Mouse (Mus musculus) MEL (cell line): ENCODE data around the gene Calhm3. TPM values are rescaled to one million over a fixed set of nuclear protein-coding genes. Genes with fewer than 3 reads are reported as not detected.
A peak's percentile ranks its signal among the peaks of the same experiment; 100 is the strongest.

Experiments
- DNase-seq: peaks from one replicate; pipeline ENCODE4 v3.0.0; 2011; ENCODE audit warnings: low read depth, low spot score
- H3K27ac ChIP-seq: 2 replicates; pipeline ENCODE4 v1.5.1; 2012; ENCODE audit warnings: low read depth, mild to moderate bottlenecking, control low read depth, low read length, moderate library complexity; ENCODE audit not compliant: control insufficient read depth
- H3K27me3 ChIP-seq, 2 experiments: fragments of 150-350 bp in 1 of 2; sonication (generic) in 1 of 2; 2 replicates each; pipeline ENCODE4 v1.6.1; 2012; ENCODE audit warnings: low read length in 2 of 2, mild to moderate bottlenecking in 2 of 2, improper control_type of control experiment in 1 of 2, moderate library complexity in 1 of 2; ENCODE audit not compliant: insufficient read depth in 2 of 2, control insufficient read depth in 1 of 2
- H3K36me3 ChIP-seq, 2 experiments: 2 replicates each; pipeline ENCODE4 v1.6.1; 2012 to 2014; ENCODE audit warnings: low read length in 2 of 2, improper control_type of control experiment in 1 of 2, inconsistent platforms in 1 of 2, mild to moderate bottlenecking in 1 of 2; ENCODE audit not compliant: insufficient read depth in 2 of 2, control insufficient read depth in 1 of 2
- H3K4me1 ChIP-seq, 2 experiments: fragments of 150-350 bp in 1 of 2; sonication (generic) in 1 of 2; 2 replicates each; pipeline ENCODE4 v1.6.1; 2012; ENCODE audit warnings: low read length in 2 of 2, improper control_type of control experiment in 1 of 2, mild to moderate bottlenecking in 1 of 2; ENCODE audit not compliant: insufficient read depth in 2 of 2, control insufficient read depth in 1 of 2
- H3K4me3 ChIP-seq, 2 experiments: fragments of 150-350 bp in 1 of 2; sonication (generic) in 1 of 2; 2 replicates each; pipeline ENCODE4 v1.5.1; 2012; ENCODE audit warnings: low read depth in 2 of 2, low read length in 2 of 2, mild to moderate bottlenecking in 2 of 2, moderate library complexity in 2 of 2, control low read depth in 1 of 2, improper control_type of control experiment in 1 of 2; ENCODE audit not compliant: control insufficient read depth in 1 of 2, insufficient read depth in 1 of 2
- H3K79me2 ChIP-seq: 2 replicates; pipeline ENCODE4 v1.6.1; 2012; ENCODE audit warnings: mild to moderate bottlenecking, low read length, moderate library complexity; ENCODE audit not compliant: control insufficient read depth, poor library complexity, insufficient read depth
- H3K9ac ChIP-seq: 2 replicates; pipeline ENCODE4 v1.6.1; 2012; ENCODE audit warnings: low read depth, mild to moderate bottlenecking, control low read depth, low read length, moderate library complexity; ENCODE audit not compliant: control insufficient read depth, poor library complexity, severe bottlenecking
- H3K9me3 ChIP-seq: fragments of 150-350 bp; sonication (generic); replicated peaks from 2 replicates; pipeline ENCODE4 v1.6.1; 2012; ENCODE audit warnings: mild to moderate bottlenecking, low read length, improper control_type of control experiment, moderate library complexity; ENCODE audit not compliant: insufficient read depth
- E2F4 ChIP-seq: IDR thresholded peaks from 2 replicates; pipeline ENCODE4 v1.6.1; 2011; ENCODE audit warnings: low read depth, low read length, improper control_type of control experiment, borderline replicate concordance
- ELF1 ChIP-seq: IDR thresholded peaks from 2 replicates; pipeline ENCODE4 v1.6.1; 2014; ENCODE audit warnings: low read depth, mild to moderate bottlenecking, inconsistent platforms, low read length, improper control_type of control experiment, moderate library complexity
- EP300 ChIP-seq, 2 experiments: IDR thresholded peaks; 2 replicates each; pipeline ENCODE4 v1.6.1; 2011; ENCODE audit warnings: improper control_type of control experiment in 2 of 2, low read length in 2 of 2, low read depth in 1 of 2, mild to moderate bottlenecking in 1 of 2
- GABPA ChIP-seq: IDR thresholded peaks from 2 replicates; pipeline ENCODE4 v1.6.1; 2012; ENCODE audit warnings: low read depth, mild to moderate bottlenecking, inconsistent platforms, low read length, improper control_type of control experiment, moderate library complexity
- GATA1 ChIP-seq: IDR thresholded peaks from 2 replicates; pipeline ENCODE4 v1.6.1; 2011; ENCODE audit warnings: low read depth, low read length, improper control_type of control experiment
- JUND ChIP-seq: IDR thresholded peaks from 2 replicates; pipeline ENCODE4 v1.6.1; 2011; ENCODE audit warnings: low read depth, mild to moderate bottlenecking, improper control_type of control experiment, low read length
- KAT2A ChIP-seq: conservative IDR thresholded peaks from 2 replicates; pipeline ENCODE4 v1.6.1; 2012; ENCODE audit warnings: low read depth, low read length, improper control_type of control experiment, inconsistent platforms
- MAFK ChIP-seq: IDR thresholded peaks from 2 replicates; pipeline ENCODE4 v1.6.1; 2011; ENCODE audit warnings: low read depth, mild to moderate bottlenecking, low read length, improper control_type of control experiment, borderline replicate concordance
- MAX ChIP-seq: IDR thresholded peaks from 2 replicates; pipeline ENCODE4 v1.6.1; 2011; ENCODE audit warnings: low read length, improper control_type of control experiment
- MEF2A ChIP-seq: IDR thresholded peaks from 2 replicates; pipeline ENCODE4 v1.6.1; 2014; ENCODE audit warnings: low read depth, mild to moderate bottlenecking, inconsistent platforms, low read length, improper control_type of control experiment; ENCODE audit not compliant: poor library complexity, insufficient replicate concordance, severe bottlenecking; ENCODE audit errors: extremely low read depth
- MXI1 ChIP-seq: IDR thresholded peaks from 2 replicates; pipeline ENCODE4 v1.6.1; 2011; ENCODE audit warnings: mild to moderate bottlenecking, low read depth, low read length, improper control_type of control experiment
- MYB ChIP-seq: IDR thresholded peaks from 2 replicates; pipeline ENCODE4 v1.6.1; 2011; ENCODE audit warnings: mild to moderate bottlenecking, low read depth, low read length, improper control_type of control experiment
- MYC ChIP-seq: IDR thresholded peaks from 2 replicates; pipeline ENCODE4 v1.6.1; 2011; ENCODE audit warnings: low read depth, mild to moderate bottlenecking, low read length, improper control_type of control experiment, moderate library complexity
- NELFE ChIP-seq: IDR thresholded peaks from 2 replicates; pipeline ENCODE4 v1.6.1; 2011; ENCODE audit warnings: low read depth, low read length, improper control_type of control experiment
- NRF1 ChIP-seq: IDR thresholded peaks from 2 replicates; pipeline ENCODE4 v1.6.1; 2014; ENCODE audit warnings: low read depth, mild to moderate bottlenecking, inconsistent platforms, low read length, improper control_type of control experiment, moderate library complexity; ENCODE audit not compliant: poor library complexity, insufficient read depth, severe bottlenecking
- POLR2A ChIP-seq, 2 experiments: IDR thresholded peaks; 2 replicates each; pipeline ENCODE4 v1.6.1; 2011 to 2012; ENCODE audit warnings: low read length in 2 of 2, mild to moderate bottlenecking in 2 of 2, control low read depth in 1 of 2, improper control_type of control experiment in 1 of 2, low read depth in 1 of 2, moderate library complexity in 1 of 2; ENCODE audit not compliant: control insufficient read depth in 1 of 2, insufficient read depth in 1 of 2, poor library complexity in 1 of 2
- POLR2AphosphoS2 ChIP-seq: IDR thresholded peaks from 2 replicates; pipeline ENCODE4 v1.6.1; 2011; ENCODE audit warnings: low read length, improper control_type of control experiment
- POLR2AphosphoS5 ChIP-seq: IDR thresholded peaks from 2 replicates; pipeline ENCODE4 v1.6.1; 2012; ENCODE audit warnings: low read depth, borderline replicate concordance, mild to moderate bottlenecking, inconsistent platforms, low read length, moderate library complexity, mixed read lengths
- RAD21 ChIP-seq: IDR thresholded peaks from 2 replicates; pipeline ENCODE4 v1.6.1; 2011; ENCODE audit warnings: mild to moderate bottlenecking, low read depth, low read length, improper control_type of control experiment
- RCOR1 ChIP-seq: IDR thresholded peaks from 2 replicates; pipeline ENCODE4 v1.6.1; 2012; ENCODE audit warnings: low read depth, mild to moderate bottlenecking, inconsistent platforms, low read length, improper control_type of control experiment
- SMC3 ChIP-seq: IDR thresholded peaks from 2 replicates; pipeline ENCODE4 v1.6.1; 2011; ENCODE audit warnings: low read depth, low read length, improper control_type of control experiment
- TAL1 ChIP-seq: IDR thresholded peaks from 2 replicates; pipeline ENCODE4 v1.6.1; 2012; ENCODE audit warnings: mild to moderate bottlenecking, inconsistent platforms, low read length, moderate library complexity, mixed read lengths
- TBP ChIP-seq: IDR thresholded peaks from 2 replicates; pipeline ENCODE4 v1.8.0; 2011; ENCODE audit warnings: low read depth, low read length, improper control_type of control experiment
- TCF12 ChIP-seq: IDR thresholded peaks from 2 replicates; pipeline ENCODE4 v1.6.1; 2014; ENCODE audit warnings: low read depth, mild to moderate bottlenecking, inconsistent platforms, low read length, improper control_type of control experiment, moderate library complexity
- UBTF ChIP-seq: IDR thresholded peaks from 2 replicates; pipeline ENCODE4 v1.6.1; 2012; ENCODE audit warnings: low read depth, mild to moderate bottlenecking, inconsistent platforms, low read length, improper control_type of control experiment, moderate library complexity, borderline replicate concordance; ENCODE audit not compliant: insufficient read depth
- USF2 ChIP-seq, 2 experiments: IDR thresholded peaks; 2 replicates each; pipeline ENCODE4 v1.6.1; 2011 to 2012; ENCODE audit warnings: improper control_type of control experiment in 2 of 2, low read length in 2 of 2, borderline replicate concordance in 1 of 2, inconsistent platforms in 1 of 2, low read depth in 1 of 2, mild to moderate bottlenecking in 1 of 2; ENCODE audit not compliant: insufficient read depth in 1 of 2
- ZC3H11A ChIP-seq: IDR thresholded peaks from 2 replicates; pipeline ENCODE4 v1.6.1; 2012; ENCODE audit warnings: low read depth, mild to moderate bottlenecking, inconsistent platforms, low read length, improper control_type of control experiment
- ZNF384 ChIP-seq: IDR thresholded peaks from 2 replicates; pipeline ENCODE4 v1.6.1; 2012; ENCODE audit warnings: low read depth, mild to moderate bottlenecking, inconsistent platforms, low read length, improper control_type of control experiment
- polyA plus RNA-seq, 2 experiments: library from polyadenylated mRNA; stranded (reverse) in 1 of 2; unstranded in 1 of 2; fragments of >175 nt in 1 of 2; fragments of >200 nt in 1 of 2; gene quantifications; 2 replicates each; pipeline versions ENCODE4 v1.2.1 to v1.2.4; 2012; ENCODE audit warnings: low replicate concordance in 2 of 2, low read depth in 1 of 2; ENCODE audit not compliant: insufficient read length in 2 of 2, insufficient read depth in 1 of 2, missing spikeins in 1 of 2
- total RNA-seq: library from RNA; depleted of rRNA; stranded (reverse); fragments of 300-350 nt; gene quantifications from 2 replicates; pipeline ENCODE4 v1.2.3, GENCODE M21; 2012

Gene Calhm3
- total and polyA plus RNA-seq, 3 experiments: not detected

DNA sequence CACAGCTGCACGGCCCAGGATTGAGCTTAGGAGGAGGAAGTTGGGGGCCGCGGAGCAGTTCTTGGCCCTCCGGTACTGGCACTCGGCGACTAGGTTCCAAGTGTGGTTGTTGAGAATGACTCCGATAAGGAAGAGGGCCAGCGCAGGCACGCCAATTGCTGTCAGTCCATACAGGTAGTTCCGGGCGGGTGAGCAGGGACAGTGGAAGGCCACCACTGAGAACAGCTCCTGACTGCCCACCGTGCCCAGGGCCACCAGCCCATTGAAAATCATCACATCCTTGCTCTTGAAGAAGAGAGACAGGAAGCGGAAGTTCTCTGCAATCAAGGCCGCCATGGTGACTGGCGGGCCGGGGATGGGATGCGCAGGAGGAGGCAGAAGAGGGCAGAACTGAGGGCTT is 22.0 kb downstream of the Calhm3 start:
- Histone ChIP-seq H3K27ac (no peak overlapping the region), H3K27me3 (no peaks in the 10 kb centered on the region), H3K4me3 (no peak overlapping the region), H3K9me3 (no peaks in the 10 kb centered on the region), H3K79me2 (peaks cover 6% of the 10 kb centered on the region; the same call in 1 of the 2 replicates), H3K9ac (no peak overlapping the region), H3K36me3 (peaks cover 5 to 28% of the 10 kb centered on the region in 2 experiments; a peak in 3 of 4 replicates)
- no peak for DNase-seq
- TF ChIP-seq SMC3 (no peak), NRF1 (no peak), E2F4 (no peak), MXI1 (no peak), GABPA (no peak), ZC3H11A (no peak), UBTF (no peak), MYC (no peak), USF2 (IDR thresholded peaks at IDR 0.05; ENCODE audit: borderline replicate concordance in 1 of 2, insufficient read depth in 1 of 2, low read depth in 1 of 2, low read length in 2 of 2) (no peak), ZNF384 (no peak), NELFE (no peak), MEF2A (no peak), MAFK (no peak), KAT2A (no peak), MAX (no peak)
- TF ChIP-seq, all 39 proteins: peak for 0
- H3K4me1 ChIP-seq: peaks cover 8 to 40% of the 10 kb centered on the region in 2 experiments

DNA sequence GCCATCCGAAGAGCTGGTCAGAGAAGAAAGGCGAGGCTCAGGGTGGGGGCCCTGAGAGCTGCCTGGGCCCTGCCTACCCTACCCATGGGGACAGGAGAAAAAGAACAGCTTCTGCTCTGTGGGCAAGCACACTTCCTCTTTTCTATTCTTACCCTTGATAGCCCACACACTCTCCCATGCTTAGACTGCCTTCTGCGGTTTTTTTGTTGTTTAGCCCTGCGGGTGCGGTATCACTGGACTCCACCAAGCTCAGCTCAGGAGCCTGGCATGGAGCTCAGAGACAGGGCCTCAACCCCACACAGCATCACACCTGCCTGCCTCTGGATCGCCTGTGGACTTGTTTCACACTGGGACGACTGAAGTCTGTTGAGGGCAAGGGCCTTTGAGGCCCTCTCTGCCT is 24.4 kb downstream of the Calhm3 start:
- Histone ChIP-seq H3K79me2 (peaks cover 6% of the 10 kb centered on the region; the same call in 1 of the 2 replicates), H3K9me3 (no peaks in the 10 kb centered on the region), H3K36me3 (peaks cover 11 to 25% of the 10 kb centered on the region in 2 experiments), H3K27me3 (no peaks in the 10 kb centered on the region), H3K9ac (peak overlapping the region; percentile 38), H3K27ac (peak overlapping the region; percentile 74), H3K4me3 (no peak overlapping the region), H3K4me1 (peaks cover 8 to 27% of the 10 kb centered on the region in 2 experiments)
- peak; percentile 92 for DNase-seq
- no peak for TF ChIP-seq POLR2AphosphoS2
- peak; percentile 49; the same call in 1 of the 2 replicates for TF ChIP-seq MAFK
- TF ChIP-seq MYC: peak; percentile 81
- peak; percentile 36; the same call in 1 of the 2 replicates for TF ChIP-seq TAL1
- 0 out of 2 replicates have a peak, but pooled peaks have one; percentile 50 for TF ChIP-seq JUND
- no peak for TF ChIP-seq UBTF
- peak; percentile 71; the same call in 1 of the 2 replicates for TF ChIP-seq MXI1
- no peak for TF ChIP-seq MYB
- TF ChIP-seq POLR2AphosphoS5: no peak
- TF ChIP-seq E2F4: no peak
- TF ChIP-seq EP300 (IDR thresholded peaks at IDR 0.05; ENCODE audit: low read depth in 1 of 2, low read length in 2 of 2): peak; percentile 82 to 94
- peak; percentile 84 for TF ChIP-seq RCOR1
- peak; percentile 49; the same call in 1 of the 2 replicates for TF ChIP-seq GATA1
- peak; percentile 53 for TF ChIP-seq MAX
- TF ChIP-seq ZNF384: peak; percentile 50; the same call in 1 of the 2 replicates
- peak; percentile 58 for TF ChIP-seq ELF1
- TF ChIP-seq TCF12: peak; percentile 62
- TF ChIP-seq RAD21: no peak
- TF ChIP-seq KAT2A: no peak
- peak; percentile 92; the same call in 1 of the 2 replicates for TF ChIP-seq MEF2A
- no peak; the same call in 1 of the 2 replicates for TF ChIP-seq GABPA
- peak; percentile 51; the same call in 1 of the 2 replicates for TF ChIP-seq TBP
- no peak for TF ChIP-seq POLR2A (IDR thresholded peaks at IDR 0.05; ENCODE audit: control insufficient read depth in 1 of 2, insufficient read depth in 1 of 2, low read depth in 1 of 2, low read length in 2 of 2, poor library complexity in 1 of 2)
- TF ChIP-seq ZC3H11A: no peak
- peak; percentile 13; the same call in 1 of the 2 replicates for TF ChIP-seq SMC3
